Mouse (Mus musculus) hindbrain, embryonic 14.5 days (tissue): ENCODE results near the gene Ppp1r16b. TPM values are rescaled to one million over a fixed set of nuclear protein-coding genes. Genes with fewer than 3 reads are reported as not detected.

Source experiments
- ATAC-seq: fragments of 200-750 bp; cut with Nextera tagmentation; 2 replicates; pipeline ENCODE4 v1.8.0; 2017; ENCODE audit warnings: moderate number of reproducible peaks, mild to moderate bottlenecking, moderate TSS enrichment, moderate library complexity; ENCODE audit not compliant: low FRiP score
- DNase-seq: peaks from one replicate; pipeline ENCODE4 v3.0.0-alpha.2; 2015; ENCODE audit warnings: low spot score
- H3K27ac ChIP-seq: fragments of 300-500 bp; sonication (generic); 2 replicates; pipeline ENCODE4 v1.5.1; 2014; ENCODE audit warnings: mild to moderate bottlenecking, moderate library complexity
- H3K27me3 ChIP-seq: fragments of 300-500 bp; sonication (generic); 2 replicates; pipeline ENCODE4 v1.6.1; 2014; ENCODE audit warnings: mild to moderate bottlenecking, low read length, mixed read lengths; ENCODE audit not compliant: control insufficient read depth, insufficient read depth
- H3K36me3 ChIP-seq: fragments of 300-500 bp; sonication (generic); replicated peaks from 2 replicates; pipeline ENCODE4 v1.6.1; 2014; ENCODE audit not compliant: control insufficient read depth, insufficient read depth
- H3K4me1 ChIP-seq: fragments of 300-500 bp; sonication (generic); replicated peaks from 2 replicates; pipeline ENCODE4 v1.6.1; 2014; ENCODE audit warnings: antibody characterized with exemption, low read length, mixed read lengths; ENCODE audit not compliant: control insufficient read depth, insufficient read depth
- H3K4me2 ChIP-seq: fragments of 300-500 bp; sonication (generic); replicated peaks from 2 replicates; pipeline ENCODE4 v1.6.1; 2014; ENCODE audit warnings: mild to moderate bottlenecking, moderate library complexity
- H3K4me3 ChIP-seq: fragments of 300-500 bp; sonication (generic); replicated peaks from 2 replicates; pipeline ENCODE4 v1.5.1; 2014; ENCODE audit warnings: mild to moderate bottlenecking, low read length
- H3K9ac ChIP-seq: fragments of 300-500 bp; sonication (generic); 2 replicates; pipeline ENCODE4 v1.6.1; 2014
- H3K9me3 ChIP-seq: fragments of 300-500 bp; sonication (generic); 2 replicates; pipeline ENCODE4 v1.6.1; 2016; ENCODE audit warnings: low read length; ENCODE audit not compliant: control insufficient read depth
- WGBS: fragments of 180-500 bp; shearing (Covaris S2); extraction: QIAGEN DNeasy Blood & Tissue Kit; methylation state at CpG from one replicate; pipeline ENCODE4 v1.1.7; 2014; 5-methylcytosine and 5-hydroxymethylcytosine counted together
- polyA plus RNA-seq: library from polyadenylated mRNA; unstranded; fragments of >200 nt; fragmentation: Nextera tagmentation; extraction: Ambion mirVana; gene quantifications from 2 replicates; pipeline ENCODE4 v1.2.1, GENCODE M21; 2014

The Ppp1r16b gene
- polyA plus RNA-seq, 1 experiment from 2014 or later = 20.0 TPM

DNA sequence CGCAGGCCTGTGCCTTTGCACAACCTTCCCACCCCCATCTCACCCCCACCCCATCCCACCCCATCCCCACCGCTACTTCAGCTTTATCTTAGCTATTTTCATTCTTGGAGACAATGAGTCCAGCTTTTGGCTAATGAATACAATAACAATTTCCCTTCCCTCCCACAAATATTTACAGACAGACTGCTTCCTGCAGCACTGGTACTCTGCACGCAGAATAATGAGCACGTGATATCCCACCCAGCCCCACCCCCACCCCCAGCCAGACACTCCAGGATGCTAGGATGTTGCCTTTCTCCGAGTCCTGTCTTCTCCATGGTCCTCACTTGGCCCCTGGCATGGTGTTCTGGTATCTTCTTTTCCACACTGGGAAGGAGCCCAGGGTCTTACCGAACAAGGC lies 31.3 kb downstream of the Ppp1r16b start:
- 90% methylated on average over 6 of the region's 6 CpGs for WGBS
- H3K36me3 ChIP-seq = no peaks in the 10 kb centered on the region
- ATAC-seq = no peak
- H3K9ac ChIP-seq = no peak overlapping the region
- no peak overlapping the region for H3K4me3 ChIP-seq
- no peaks in the 10 kb centered on the region for H3K9me3 ChIP-seq
- no peaks in the 10 kb centered on the region for H3K27me3 ChIP-seq
- no peak overlapping the region for H3K4me2 ChIP-seq
- no peak for DNase-seq
- H3K4me1 ChIP-seq = no peaks in the 10 kb centered on the region
- H3K27ac ChIP-seq = no peak overlapping the region

DNA sequence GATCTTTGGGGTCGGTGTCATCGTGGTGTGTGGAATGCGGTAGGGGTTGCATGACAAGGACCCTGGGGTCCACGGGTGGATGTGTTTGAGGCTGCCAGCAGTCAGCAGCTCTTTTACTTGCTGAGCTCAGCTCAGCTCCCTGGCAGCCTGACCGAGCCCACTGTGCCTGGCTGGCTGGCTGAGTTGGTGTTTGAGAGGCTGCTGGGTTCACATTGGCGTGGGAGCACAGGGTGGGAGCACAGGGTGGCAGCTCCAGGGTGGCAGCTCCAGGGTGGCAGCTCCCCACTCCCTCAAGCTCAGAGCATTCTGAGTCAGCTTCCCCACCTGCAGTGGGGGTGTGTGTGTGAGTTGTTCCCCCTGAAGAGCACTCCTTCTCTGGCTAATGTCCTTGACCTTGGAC lies 34.7 kb downstream of the Ppp1r16b start:
- Histone ChIP-seq H3K36me3 (no peaks in the 10 kb centered on the region), H3K27me3 (no peaks in the 10 kb centered on the region), H3K9ac (no peak overlapping the region), H3K4me1 (no peaks in the 10 kb centered on the region), H3K9me3 (no peaks in the 10 kb centered on the region), H3K27ac (no peak overlapping the region), H3K4me2 (no peak overlapping the region), H3K4me3 (no peak overlapping the region)
- 86% methylated on average over 6 of the region's 6 CpGs for WGBS
- ATAC-seq (no peak), DNase-seq (no peak)

DNA sequence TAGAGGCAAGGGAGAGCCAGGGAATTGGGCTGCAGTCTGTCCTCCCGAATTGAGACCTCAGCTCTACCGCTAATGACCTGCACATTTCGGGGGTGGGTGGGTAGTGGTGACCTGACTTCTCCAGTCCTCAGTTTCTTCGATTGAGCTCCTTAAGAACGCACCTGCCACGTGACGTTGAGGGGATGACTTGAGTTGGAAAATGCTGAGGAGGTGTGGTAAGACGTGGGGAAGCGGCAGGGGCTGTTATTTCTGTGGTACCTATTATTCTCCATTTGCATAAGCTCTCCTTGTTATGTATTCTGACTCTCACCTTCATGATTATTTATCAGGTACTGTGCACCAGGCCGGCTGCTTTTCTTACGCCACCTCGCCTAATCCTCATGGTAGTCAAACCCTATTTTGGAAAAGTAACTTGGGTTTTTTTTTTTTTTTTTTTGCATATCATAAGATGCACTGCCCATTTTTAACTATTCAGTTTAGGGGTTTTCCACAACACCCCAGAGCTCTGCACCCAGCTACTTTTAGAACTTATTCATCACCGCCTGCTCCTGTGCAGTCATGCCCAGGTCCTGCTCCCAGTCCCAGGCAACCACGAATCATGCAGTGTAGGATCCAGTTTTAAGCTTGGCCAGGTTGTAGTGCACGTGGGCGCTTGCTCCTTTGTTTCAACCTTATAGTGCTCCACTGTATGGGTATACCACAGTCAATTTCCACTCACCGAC lies 35.5 kb downstream of the Ppp1r16b start:
- Histone ChIP-seq H3K9ac (no peak overlapping the region), H3K4me3 (no peak overlapping the region), H3K4me2 (no peak overlapping the region), H3K27me3 (no peaks in the 10 kb centered on the region), H3K4me1 (no peaks in the 10 kb centered on the region), H3K9me3 (no peaks in the 10 kb centered on the region), H3K27ac (no peak overlapping the region), H3K36me3 (no peaks in the 10 kb centered on the region)
- no peak for DNase-seq
- 89% methylated on average over 17 of the region's 17 CpGs for WGBS
- ATAC-seq = no peak

DNA sequence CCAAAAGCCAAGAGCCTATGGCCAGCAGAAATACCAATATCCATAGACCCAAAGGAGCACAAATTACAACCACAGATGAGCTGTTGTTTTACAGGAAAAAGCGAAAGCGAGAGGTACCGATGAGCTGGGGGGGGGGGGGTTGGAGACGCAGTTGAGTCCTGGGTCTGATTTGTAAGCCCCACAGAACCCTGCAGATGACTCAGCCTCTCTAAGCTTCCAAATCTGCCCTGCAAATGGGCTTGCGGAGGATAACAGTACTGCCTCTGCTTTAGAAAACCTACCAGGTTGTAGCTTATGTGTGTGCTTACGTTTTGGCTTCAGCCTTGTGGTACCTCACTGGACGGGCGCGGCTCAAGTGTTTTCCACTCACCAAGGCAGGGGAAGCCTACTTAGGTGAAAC lies 36.3 kb downstream of the Ppp1r16b start:
- Histone ChIP-seq H3K4me2 (no peak overlapping the region), H3K4me3 (no peak overlapping the region), H3K9me3 (no peaks in the 10 kb centered on the region), H3K9ac (no peak overlapping the region), H3K36me3 (no peaks in the 10 kb centered on the region), H3K4me1 (no peaks in the 10 kb centered on the region), H3K27me3 (no peaks in the 10 kb centered on the region), H3K27ac (no peak overlapping the region)
- DNase-seq (no peak), ATAC-seq (no peak)
- WGBS = 95% methylated on average over 9 of the region's 9 CpGs

DNA sequence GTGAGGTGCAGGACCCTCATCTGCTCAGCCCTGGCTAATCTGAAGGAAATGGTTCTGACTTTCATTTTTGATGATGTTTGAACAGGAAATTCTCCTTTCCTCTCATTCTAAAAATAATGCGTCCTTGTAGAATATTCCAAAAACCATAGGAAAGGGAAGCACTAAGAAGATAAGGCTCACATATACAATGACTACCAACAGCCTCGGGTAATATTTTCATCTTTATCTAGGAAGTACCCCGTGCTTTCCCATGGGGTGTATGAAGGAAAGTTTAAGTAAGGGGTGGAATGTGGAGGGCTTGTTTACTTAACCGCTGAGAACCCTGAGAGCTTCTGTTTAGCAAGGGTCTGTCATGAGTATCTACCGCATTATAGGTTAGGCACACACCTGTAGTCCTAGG lies 37.0 kb downstream of the Ppp1r16b start:
- Histone ChIP-seq H3K27me3 (no peaks in the 10 kb centered on the region), H3K4me3 (no peak overlapping the region), H3K36me3 (no peaks in the 10 kb centered on the region), H3K9me3 (no peaks in the 10 kb centered on the region), H3K9ac (no peak overlapping the region), H3K4me1 (no peaks in the 10 kb centered on the region), H3K27ac (no peak overlapping the region), H3K4me2 (no peak overlapping the region)
- 89% methylated on average over 5 of the region's 5 CpGs for WGBS
- DNase-seq (no peak), ATAC-seq (no peak)

DNA sequence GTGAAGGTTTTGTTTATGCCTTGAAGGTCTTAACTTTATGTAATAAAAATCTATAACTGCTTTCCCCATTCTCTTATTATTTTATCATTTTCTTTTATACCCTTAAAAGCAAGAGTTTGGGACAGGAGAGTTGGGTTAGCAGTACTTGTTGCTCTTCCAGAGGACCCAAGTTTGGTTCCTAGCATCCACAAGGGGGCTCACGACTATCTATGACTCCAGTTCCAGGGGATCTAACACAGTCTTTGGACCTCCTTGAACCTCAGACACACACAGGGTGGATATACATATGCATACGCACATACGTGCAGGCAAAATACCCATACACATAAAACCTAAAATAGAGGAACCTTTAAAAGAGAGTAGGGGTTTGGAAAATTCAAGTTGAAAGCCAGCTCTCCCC lies 39.5 kb downstream of the Ppp1r16b start:
- H3K27ac ChIP-seq = no peak overlapping the region
- 74% methylated on average over 3 of the region's 3 CpGs for WGBS
- H3K4me2 ChIP-seq = no peak overlapping the region
- H3K9ac ChIP-seq = no peak overlapping the region
- ATAC-seq (no peak), DNase-seq (no peak)
- H3K27me3 ChIP-seq = no peaks in the 10 kb centered on the region
- H3K4me3 ChIP-seq = no peak overlapping the region
- no peaks in the 10 kb centered on the region for H3K36me3 ChIP-seq
- H3K9me3 ChIP-seq = no peaks in the 10 kb centered on the region
- H3K4me1 ChIP-seq = no peaks in the 10 kb centered on the region

DNA sequence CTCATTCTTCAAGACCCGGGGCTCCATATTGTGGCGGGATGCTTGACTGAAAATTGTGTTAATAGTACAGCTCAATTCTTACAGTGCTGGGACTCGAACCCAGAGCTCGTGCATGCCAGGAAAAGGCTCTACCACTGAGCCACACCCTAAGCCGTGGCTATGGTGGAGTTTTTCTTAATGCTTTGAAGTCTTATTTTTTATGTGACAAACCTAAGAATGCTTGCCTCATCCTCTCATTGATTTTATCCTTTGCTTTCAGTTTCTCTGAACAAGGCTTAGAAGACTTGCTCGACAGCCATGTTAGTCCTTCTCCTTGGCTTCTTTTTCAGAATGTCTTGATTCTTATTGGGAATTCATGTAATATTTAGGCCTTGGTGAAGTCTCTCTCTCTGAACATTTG lies 40.3 kb downstream of the Ppp1r16b start:
- H3K27ac ChIP-seq = no peak overlapping the region
- no peaks in the 10 kb centered on the region for H3K27me3 ChIP-seq
- H3K4me2 ChIP-seq = no peak overlapping the region
- no peaks in the 10 kb centered on the region for H3K9me3 ChIP-seq
- ATAC-seq = no peak
- 85% methylated on average over 6 of the region's 6 CpGs for WGBS
- no peaks in the 10 kb centered on the region for H3K4me1 ChIP-seq
- H3K36me3 ChIP-seq = no peaks in the 10 kb centered on the region
- no peak overlapping the region for H3K4me3 ChIP-seq
- no peak for DNase-seq
- no peak overlapping the region for H3K9ac ChIP-seq

DNA sequence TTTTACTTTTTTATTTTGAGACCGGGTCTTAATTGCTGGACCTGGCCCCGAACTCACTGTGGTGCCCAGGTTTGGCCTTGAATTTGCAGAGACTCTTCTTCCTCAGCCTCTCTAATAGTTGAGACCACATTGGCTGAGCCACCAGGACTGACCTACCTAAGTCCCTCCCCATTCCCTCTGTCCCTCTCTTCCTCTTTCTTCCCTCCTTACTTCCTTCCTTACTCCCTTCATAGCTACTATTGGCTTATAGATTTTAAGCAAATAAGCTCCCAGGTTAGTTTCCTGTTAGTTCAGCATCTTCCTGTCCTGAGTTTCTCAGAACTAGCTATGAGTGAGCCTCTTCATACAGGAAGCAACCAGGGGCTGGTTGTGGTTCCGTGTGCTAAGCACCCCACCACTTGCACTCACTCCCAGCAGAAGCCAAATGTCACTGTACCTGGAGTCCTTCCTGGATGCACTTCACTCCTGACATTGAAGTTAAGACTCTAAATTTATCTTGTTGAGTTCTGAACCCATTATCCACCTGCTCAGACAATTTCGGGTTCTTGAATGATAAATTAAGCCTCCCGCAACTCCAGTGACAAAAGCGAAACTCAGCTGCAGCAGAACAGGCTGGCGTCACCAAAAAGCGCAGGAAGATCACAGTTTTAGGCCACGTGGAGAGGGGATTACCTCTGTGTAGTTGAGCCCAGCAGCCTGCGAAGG lies 41.7 kb downstream of the Ppp1r16b start:
- 93% methylated on average over 10 of the region's 10 CpGs for whole genome bisulfite sequencing
- no peak overlapping the region for H3K4me2 ChIP-seq
- ATAC-seq = no peak
- no peak for DNase-seq
- H3K27me3 ChIP-seq = no peaks in the 10 kb centered on the region
- H3K36me3 ChIP-seq = no peaks in the 10 kb centered on the region
- H3K9me3 ChIP-seq = no peaks in the 10 kb centered on the region
- no peak overlapping the region for H3K27ac ChIP-seq
- H3K4me1 ChIP-seq = peaks cover under 1% of the 10 kb centered on the region; the same call in 1 of the 2 replicates
- H3K9ac ChIP-seq = no peak overlapping the region
- no peak overlapping the region for H3K4me3 ChIP-seq

DNA sequence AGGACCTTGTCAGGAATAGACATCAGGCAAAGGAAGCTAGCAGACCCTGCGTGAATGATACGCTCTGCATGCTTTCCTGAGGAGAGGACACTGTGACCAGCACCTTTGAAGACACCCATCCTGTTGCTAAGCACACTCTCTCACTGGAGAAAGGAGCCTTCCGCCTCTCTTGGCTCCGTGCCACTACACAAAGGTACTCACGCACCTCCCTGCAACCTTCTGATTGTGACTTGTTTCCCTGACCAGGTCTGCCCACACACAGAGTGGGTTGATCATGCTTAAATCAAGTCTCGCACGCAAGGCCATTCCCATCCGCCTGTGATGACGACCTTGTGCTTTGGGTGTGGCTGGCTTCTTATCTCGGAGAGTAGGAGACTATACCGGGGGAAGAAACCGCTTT lies 42.9 kb downstream of the Ppp1r16b start:
- H3K4me2 ChIP-seq = no peak overlapping the region
- no peaks in the 10 kb centered on the region for H3K27me3 ChIP-seq
- H3K4me1 ChIP-seq = peaks cover 11% of the 10 kb centered on the region; the same call in 1 of the 2 replicates
- no peak overlapping the region for H3K4me3 ChIP-seq
- WGBS = 92% methylated on average over 12 of the region's 12 CpGs
- no peak overlapping the region for H3K27ac ChIP-seq
- H3K9me3 ChIP-seq = no peaks in the 10 kb centered on the region
- H3K9ac ChIP-seq = no peak overlapping the region
- no peaks in the 10 kb centered on the region for H3K36me3 ChIP-seq
- ATAC-seq (no peak), DNase-seq (no peak)
